Mouse (Mus musculus): ENCODE results near the gene Fndc9. TPM values are rescaled to one million over a fixed set of nuclear protein-coding genes. Genes with fewer than 3 reads are reported as not detected.

Fndc9 gene
- polyA plus RNA-seq, 1 experiment from 2014 or later = 12.5 TPM

DNA sequence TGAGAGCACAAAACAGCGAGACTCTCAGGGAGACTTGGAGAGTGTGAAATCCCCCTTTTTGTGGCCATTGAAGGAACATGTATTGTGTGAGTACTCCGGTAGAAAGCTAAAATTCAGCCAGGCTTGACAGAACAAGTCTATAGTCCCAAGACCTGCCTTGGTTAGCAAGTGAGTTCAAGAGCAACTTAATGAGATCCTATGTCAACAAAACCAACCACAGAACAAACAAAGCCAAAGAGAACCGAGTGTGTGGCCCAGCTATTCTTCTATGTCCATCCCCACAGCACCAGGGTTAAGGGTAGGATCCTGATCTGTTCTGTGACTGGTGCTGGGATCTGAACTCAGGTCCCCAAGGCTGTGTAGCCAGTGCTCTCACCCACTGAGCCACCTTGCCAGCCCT, 29.3 kb downstream of the Fndc9 start:
- Histone ChIP-seq H3K4me1 (ENCODE audit: control insufficient read depth, insufficient read depth, low read length) (no peaks in the 10 kb centered on the region), H3K4me2 (ENCODE audit: low read length) (no peak overlapping the region), H3K27me3 (ENCODE audit: control insufficient read depth, insufficient read depth, low read depth, low read length) (no peaks in the 10 kb centered on the region), H3K27ac (ENCODE audit: low read length) (no peak overlapping the region), H3K9me3 (replicated peaks; ENCODE audit: control insufficient read depth, low read length, poor library complexity, severe bottlenecking) (no peaks in the 10 kb centered on the region), H3K36me3 (ENCODE audit: control insufficient read depth, insufficient read depth, low read length) (peaks cover 50% of the 10 kb centered on the region), H3K9ac (ENCODE audit: low read depth, low read length) (no peak overlapping the region), H3K4me3 (ENCODE audit: low read depth, low read length) (no peak overlapping the region)
- ATAC-seq = no peak
- WGBS = 63% methylated on average over 3 of the region's 3 CpGs

DNA sequence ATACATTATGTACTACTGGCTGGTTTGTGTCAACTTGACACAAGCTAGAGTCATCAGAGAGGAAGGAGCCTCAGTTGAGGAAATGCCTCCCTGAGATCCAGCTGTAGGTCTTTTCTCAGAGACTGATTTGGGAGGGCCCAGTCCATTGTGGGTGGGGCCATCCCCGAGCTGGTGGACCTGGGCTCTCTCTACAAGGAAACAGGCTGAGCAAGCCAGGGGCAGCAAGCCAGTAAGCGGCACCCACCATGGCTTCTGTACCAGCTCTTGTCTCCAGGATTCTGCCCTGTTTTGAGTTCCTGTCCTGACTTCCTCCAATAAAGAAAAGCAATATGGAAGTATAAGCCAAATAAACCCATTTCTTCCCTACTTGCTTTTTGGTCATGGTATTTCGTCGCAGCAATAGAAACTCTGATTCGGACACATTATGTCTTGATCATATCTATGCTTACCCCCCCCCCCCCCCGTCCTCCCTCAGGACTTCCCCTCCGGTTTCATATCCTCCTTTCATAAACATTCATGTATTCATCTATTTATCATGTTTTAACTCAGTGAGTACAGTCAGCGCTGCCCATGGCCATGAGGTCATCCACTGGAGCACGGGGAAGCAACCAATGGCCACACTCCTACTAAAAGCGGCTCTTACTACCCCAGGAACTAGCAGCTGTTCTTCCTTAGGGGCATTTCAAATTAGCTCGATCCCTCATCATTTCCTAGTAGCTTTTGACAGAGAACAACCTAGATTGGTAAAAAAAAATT, 29.9 kb downstream of the Fndc9 start:
- H3K27ac ChIP-seq (ENCODE audit: low read length) = no peak overlapping the region
- H3K36me3 ChIP-seq (ENCODE audit: control insufficient read depth, insufficient read depth, low read length) = peaks cover 46% of the 10 kb centered on the region
- no peak overlapping the region for H3K4me3 ChIP-seq (ENCODE audit: low read depth, low read length)
- no peaks in the 10 kb centered on the region for H3K27me3 ChIP-seq (ENCODE audit: control insufficient read depth, insufficient read depth, low read depth, low read length)
- H3K9ac ChIP-seq (ENCODE audit: low read depth, low read length) = no peak overlapping the region
- ATAC-seq = no peak
- H3K4me1 ChIP-seq (ENCODE audit: control insufficient read depth, insufficient read depth, low read length) = no peaks in the 10 kb centered on the region
- H3K9me3 ChIP-seq (replicated peaks; ENCODE audit: control insufficient read depth, low read length, poor library complexity, severe bottlenecking) = no peaks in the 10 kb centered on the region
- no peak overlapping the region for H3K4me2 ChIP-seq (ENCODE audit: low read length)
- WGBS = 90% methylated on average over 11 of the region's 11 CpGs

DNA sequence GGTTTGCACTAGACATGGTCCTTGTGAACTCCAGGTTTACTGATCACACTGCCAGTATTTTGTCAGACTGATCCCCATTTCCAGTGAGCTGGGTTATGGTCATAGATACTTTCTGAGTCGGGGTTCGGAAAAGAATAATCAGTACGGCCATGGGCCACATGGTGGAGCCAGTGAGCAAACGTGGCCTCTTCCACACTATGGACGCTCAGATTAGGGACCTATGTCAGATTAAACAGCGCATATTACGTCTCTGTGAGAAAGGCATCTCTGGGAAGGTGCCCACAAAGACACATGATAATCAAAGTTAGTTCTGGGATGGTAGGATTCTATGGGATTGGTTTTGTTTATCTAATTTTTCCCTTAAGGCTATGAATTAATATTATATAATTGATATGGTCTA, 33.7 kb downstream of the Fndc9 start:
- no peaks in the 10 kb centered on the region for H3K4me1 ChIP-seq (ENCODE audit: control insufficient read depth, insufficient read depth, low read length)
- no peak overlapping the region for H3K27ac ChIP-seq (ENCODE audit: low read length)
- H3K4me3 ChIP-seq (ENCODE audit: low read depth, low read length) = no peak overlapping the region
- H3K9ac ChIP-seq (ENCODE audit: low read depth, low read length) = no peak overlapping the region
- peak; percentile 72 for ATAC-seq
- no peaks in the 10 kb centered on the region for H3K27me3 ChIP-seq (ENCODE audit: control insufficient read depth, insufficient read depth, low read depth, low read length)
- no peak overlapping the region for H3K4me2 ChIP-seq (ENCODE audit: low read length)
- H3K9me3 ChIP-seq (replicated peaks; ENCODE audit: control insufficient read depth, low read length, poor library complexity, severe bottlenecking) = no peaks in the 10 kb centered on the region
- 18% methylated on average over 7 of the region's 7 CpGs for WGBS
- H3K36me3 ChIP-seq (ENCODE audit: control insufficient read depth, insufficient read depth, low read length) = peaks cover 37% of the 10 kb centered on the region

DNA sequence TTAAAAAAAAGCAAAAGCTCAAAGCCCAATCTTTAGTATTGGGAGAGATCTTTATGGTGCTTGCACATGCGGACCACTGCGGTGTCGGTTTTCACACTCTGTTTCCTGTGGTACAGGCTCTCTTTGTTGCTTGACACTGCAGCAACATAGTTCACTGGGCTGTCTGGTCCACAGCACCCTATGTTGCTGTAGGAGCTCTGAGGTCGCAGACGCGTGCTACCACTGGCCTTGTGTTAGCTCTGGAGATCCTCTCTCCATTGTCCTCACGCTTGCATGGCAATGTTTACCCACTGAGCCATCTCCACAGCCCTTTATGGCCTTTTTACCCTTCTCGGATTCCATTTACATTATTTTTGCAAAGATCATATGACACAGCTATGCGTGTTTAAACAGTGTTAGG, 34.1 kb downstream of the Fndc9 start:
- Histone ChIP-seq H3K27me3 (ENCODE audit: control insufficient read depth, insufficient read depth, low read depth, low read length) (no peaks in the 10 kb centered on the region), H3K9me3 (replicated peaks; ENCODE audit: control insufficient read depth, low read length, poor library complexity, severe bottlenecking) (no peaks in the 10 kb centered on the region), H3K4me3 (ENCODE audit: low read depth, low read length) (no peak overlapping the region), H3K36me3 (ENCODE audit: control insufficient read depth, insufficient read depth, low read length) (peaks cover 41% of the 10 kb centered on the region), H3K9ac (ENCODE audit: low read depth, low read length) (no peak overlapping the region), H3K4me2 (ENCODE audit: low read length) (no peak overlapping the region), H3K4me1 (ENCODE audit: control insufficient read depth, insufficient read depth, low read length) (no peaks in the 10 kb centered on the region), H3K27ac (ENCODE audit: low read length) (no peak overlapping the region)
- WGBS = 73% methylated on average over 9 of the region's 9 CpGs
- ATAC-seq = peak; percentile 33; the same call in 1 of the 2 replicates

DNA sequence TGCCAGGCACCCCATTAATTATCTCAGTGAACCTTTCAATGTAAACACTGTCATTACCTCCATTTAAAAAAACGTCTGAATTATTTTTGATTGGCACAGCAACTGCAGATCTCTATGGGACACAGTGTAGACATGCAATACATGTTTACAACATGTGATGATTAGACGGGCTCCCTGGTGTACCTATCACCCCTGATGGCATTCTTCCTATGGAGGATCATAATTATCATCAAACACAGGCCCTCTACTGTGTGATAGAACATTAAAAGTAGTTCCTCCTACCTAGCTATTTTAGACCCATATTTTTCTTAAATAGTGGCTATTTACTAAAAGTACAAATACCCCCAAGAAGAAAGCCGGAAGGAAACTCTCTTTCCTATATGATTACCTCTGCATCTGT, 34.6 kb downstream of the Fndc9 start:
- no peak overlapping the region for H3K4me3 ChIP-seq (ENCODE audit: low read depth, low read length)
- no peaks in the 10 kb centered on the region for H3K4me1 ChIP-seq (ENCODE audit: control insufficient read depth, insufficient read depth, low read length)
- H3K27ac ChIP-seq (ENCODE audit: low read length) = no peak overlapping the region
- no peak overlapping the region for H3K9ac ChIP-seq (ENCODE audit: low read depth, low read length)
- no peak for ATAC-seq
- 72% methylated on average over 3 of the region's 3 CpGs for WGBS
- peaks cover 42% of the 10 kb centered on the region for H3K36me3 ChIP-seq (ENCODE audit: control insufficient read depth, insufficient read depth, low read length)
- H3K9me3 ChIP-seq (replicated peaks; ENCODE audit: control insufficient read depth, low read length, poor library complexity, severe bottlenecking) = no peaks in the 10 kb centered on the region
- H3K4me2 ChIP-seq (ENCODE audit: low read length) = no peak overlapping the region
- H3K27me3 ChIP-seq (ENCODE audit: control insufficient read depth, insufficient read depth, low read depth, low read length) = no peaks in the 10 kb centered on the region

DNA sequence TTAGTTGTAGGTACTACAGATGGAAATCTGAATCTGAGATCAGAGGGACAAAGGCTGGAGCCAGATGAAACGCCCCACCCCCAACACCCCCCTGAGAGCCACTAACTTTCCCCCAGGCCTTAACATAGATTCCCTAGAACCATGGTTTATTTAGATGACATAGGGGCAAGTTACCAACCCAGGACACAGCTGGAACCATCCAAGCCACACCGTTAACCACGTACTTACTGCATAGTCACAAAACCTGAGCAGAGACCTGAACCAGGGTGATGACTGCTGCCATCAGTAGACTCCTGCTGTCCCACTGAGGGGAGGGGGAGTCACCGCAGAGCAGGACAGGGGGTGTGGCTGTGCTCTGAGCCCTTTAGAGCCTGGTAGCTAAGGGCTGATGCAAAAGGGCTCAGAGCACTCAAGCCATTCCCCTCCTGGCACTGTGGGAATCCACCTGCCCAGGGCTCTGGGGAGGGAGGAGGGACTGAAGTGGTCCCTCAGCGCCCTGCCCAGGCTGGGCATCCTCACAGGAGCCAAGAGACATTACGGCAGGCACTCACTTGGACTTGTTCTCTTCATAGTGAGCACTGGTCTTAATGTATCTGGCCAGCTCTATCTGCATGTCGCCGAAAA, 36.8 kb downstream of the Fndc9 start:
- Histone ChIP-seq H3K27me3 (ENCODE audit: control insufficient read depth, insufficient read depth, low read depth, low read length) (no peaks in the 10 kb centered on the region), H3K27ac (ENCODE audit: low read length) (no peak overlapping the region), H3K9me3 (replicated peaks; ENCODE audit: control insufficient read depth, low read length, poor library complexity, severe bottlenecking) (no peaks in the 10 kb centered on the region), H3K4me1 (ENCODE audit: control insufficient read depth, insufficient read depth, low read length) (no peaks in the 10 kb centered on the region), H3K36me3 (ENCODE audit: control insufficient read depth, insufficient read depth, low read length) (peaks cover 32% of the 10 kb centered on the region), H3K4me2 (ENCODE audit: low read length) (no peak overlapping the region), H3K9ac (ENCODE audit: low read depth, low read length) (no peak overlapping the region), H3K4me3 (ENCODE audit: low read depth, low read length) (no peak overlapping the region)
- ATAC-seq = no peak
- 76% methylated on average over 8 of the region's 8 CpGs for WGBS

DNA sequence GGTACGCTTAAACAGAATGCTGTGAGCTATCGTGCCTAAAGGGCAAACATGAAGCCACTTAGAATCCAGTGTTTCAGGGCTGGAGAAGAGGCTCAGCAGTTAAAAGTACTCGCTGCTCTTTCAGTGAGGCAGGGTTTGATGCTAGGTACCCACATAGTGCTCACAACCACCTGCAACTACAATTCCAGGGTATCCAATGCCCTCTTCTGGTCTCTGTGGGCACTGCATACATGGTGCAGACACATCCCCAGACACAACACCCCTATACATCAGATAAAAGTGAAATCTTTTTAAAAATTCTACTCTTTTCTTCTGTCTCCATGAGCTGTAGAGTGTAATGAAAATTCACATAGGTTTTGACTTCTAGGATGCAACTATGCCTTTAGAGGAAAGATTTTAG, 38.6 kb downstream of the Fndc9 start:
- H3K9ac ChIP-seq (ENCODE audit: low read depth, low read length) = no peak overlapping the region

DNA sequence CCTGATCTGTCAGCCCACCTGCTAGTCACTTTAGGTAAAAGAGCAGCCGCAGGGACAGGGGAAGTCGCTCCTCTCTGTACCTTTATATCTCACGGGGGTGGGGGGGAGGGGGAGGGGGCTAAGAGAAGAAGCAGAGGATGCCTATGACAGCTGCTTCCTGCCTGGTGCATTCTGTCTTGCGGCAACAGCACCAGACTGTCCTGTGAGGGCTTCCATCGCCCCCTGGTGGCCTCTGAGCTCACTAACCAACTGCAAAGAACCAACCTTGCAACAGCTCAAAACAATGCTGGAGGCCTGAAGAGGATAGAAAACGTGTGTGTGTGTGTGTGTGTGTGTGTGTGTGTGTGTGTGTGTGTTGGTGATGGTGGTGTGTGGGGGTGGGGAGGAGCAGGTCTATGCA, 40.0 kb downstream of the Fndc9 start:
- Histone ChIP-seq H3K9me3 (replicated peaks; ENCODE audit: control insufficient read depth, low read length, poor library complexity, severe bottlenecking) (no peaks in the 10 kb centered on the region), H3K27ac (ENCODE audit: low read length) (no peak overlapping the region), H3K4me2 (ENCODE audit: low read length) (no peak overlapping the region), H3K27me3 (ENCODE audit: control insufficient read depth, insufficient read depth, low read depth, low read length) (no peaks in the 10 kb centered on the region), H3K4me3 (ENCODE audit: low read depth, low read length) (no peak overlapping the region), H3K36me3 (ENCODE audit: control insufficient read depth, insufficient read depth, low read length) (peaks cover 46% of the 10 kb centered on the region), H3K4me1 (ENCODE audit: control insufficient read depth, insufficient read depth, low read length) (no peaks in the 10 kb centered on the region), H3K9ac (ENCODE audit: low read depth, low read length) (no peak overlapping the region)
- peak; percentile 76 for ATAC-seq
- WGBS = 18% methylated on average over 5 of the region's 6 CpGs

More for the DNA sequence above, 38.6 kb downstream of the Fndc9 start:
- WGBS = 97% methylated on average over 3 of the region's 3 CpGs
- Histone ChIP-seq H3K9me3 (replicated peaks; ENCODE audit: control insufficient read depth, low read length, poor library complexity, severe bottlenecking) (no peaks in the 10 kb centered on the region), H3K27me3 (ENCODE audit: control insufficient read depth, insufficient read depth, low read depth, low read length) (no peaks in the 10 kb centered on the region), H3K4me3 (ENCODE audit: low read depth, low read length) (no peak overlapping the region), H3K36me3 (ENCODE audit: control insufficient read depth, insufficient read depth, low read length) (peaks cover 40% of the 10 kb centered on the region), H3K27ac (ENCODE audit: low read length) (no peak overlapping the region), H3K4me1 (ENCODE audit: control insufficient read depth, insufficient read depth, low read length) (no peaks in the 10 kb centered on the region), H3K4me2 (ENCODE audit: low read length) (no peak overlapping the region)
- no peak for ATAC-seq

DNA sequence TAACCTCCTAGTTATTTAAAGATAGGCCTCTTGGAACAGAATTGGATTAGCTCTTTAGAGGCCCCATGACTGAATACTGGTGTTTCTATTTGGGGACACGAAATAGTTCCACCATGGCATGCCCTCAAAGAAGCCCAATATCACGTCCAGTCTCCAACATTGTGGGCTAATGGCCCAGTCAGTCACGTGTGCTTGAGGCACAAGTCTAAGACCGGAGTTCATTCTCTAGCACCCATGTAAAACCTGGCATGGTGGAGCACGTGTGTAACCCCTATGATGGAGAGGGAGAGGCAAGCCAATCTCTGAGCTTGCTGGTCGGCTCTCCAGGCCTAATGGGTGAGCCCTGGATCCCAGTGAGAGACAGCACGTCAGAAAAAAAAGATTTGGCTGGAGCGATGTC, 40.8 kb downstream of the Fndc9 start:
- H3K9me3 ChIP-seq (replicated peaks; ENCODE audit: control insufficient read depth, low read length, poor library complexity, severe bottlenecking) = no peaks in the 10 kb centered on the region
- no peak overlapping the region for H3K9ac ChIP-seq (ENCODE audit: low read depth, low read length)
- H3K4me2 ChIP-seq (ENCODE audit: low read length) = no peak overlapping the region
- no peak overlapping the region for H3K4me3 ChIP-seq (ENCODE audit: low read depth, low read length)
- peaks cover 50% of the 10 kb centered on the region for H3K36me3 ChIP-seq (ENCODE audit: control insufficient read depth, insufficient read depth, low read length)
- no peak for ATAC-seq
- H3K4me1 ChIP-seq (ENCODE audit: control insufficient read depth, insufficient read depth, low read length) = no peaks in the 10 kb centered on the region
- H3K27me3 ChIP-seq (ENCODE audit: control insufficient read depth, insufficient read depth, low read depth, low read length) = no peaks in the 10 kb centered on the region
- no peak overlapping the region for H3K27ac ChIP-seq (ENCODE audit: low read length)
- 92% methylated on average over 8 of the region's 8 CpGs for WGBS
